Mouse (Mus musculus) megakaryocyte, embryonic 14.5 days (primary cell): ENCODE measurements around the gene Foxd3.

Experiments used
- FLI1 ChIP-seq: IDR thresholded peaks from 2 replicates; pipeline ENCODE4 v1.6.1; 2012; ENCODE audit warnings: low read length, inconsistent platforms, mixed read lengths
- GATA1 ChIP-seq: IDR thresholded peaks from 3 replicates; pipeline ENCODE4 v1.6.1; 2012; ENCODE audit warnings: mixed read lengths, low read length, inconsistent platforms, borderline replicate concordance

DNA sequence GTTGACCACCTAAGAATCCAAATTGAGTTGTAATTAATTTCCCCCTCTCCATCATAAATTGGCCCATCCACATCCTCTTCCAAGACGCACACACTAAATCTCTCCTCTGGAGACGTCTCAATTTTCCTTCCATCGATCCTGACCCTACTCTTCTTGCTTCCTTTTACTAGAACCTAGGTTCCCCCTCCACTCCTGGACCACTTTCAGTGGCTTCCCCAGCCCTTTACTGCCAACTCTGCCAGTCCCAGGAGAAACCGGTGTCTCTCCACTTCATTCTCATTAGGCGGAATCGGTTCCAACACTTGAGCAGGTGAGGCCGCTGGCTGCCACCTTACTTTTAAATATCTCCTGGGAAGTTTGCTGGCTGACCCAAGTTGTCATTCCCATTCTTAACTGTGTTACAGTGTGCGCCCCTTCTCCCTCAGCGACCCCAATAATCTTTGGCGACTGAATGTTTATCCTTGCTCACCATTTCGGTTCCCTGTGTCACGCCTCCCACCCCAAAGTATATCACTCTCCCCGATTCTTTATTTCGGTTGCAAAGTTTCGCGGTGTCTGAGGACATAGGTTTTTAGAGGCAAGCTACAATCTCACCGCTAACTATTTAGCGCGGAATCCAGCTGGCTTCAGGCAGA is 3.4 kb upstream of the Foxd3 start:
- no peak for TF ChIP-seq GATA1
- no peak for TF ChIP-seq FLI1
